Mouse (Mus musculus) myocyte (in vitro differentiated cells): ENCODE results near the gene Krt39. TPM values are rescaled to one million over a fixed set of nuclear protein-coding genes. Genes with fewer than 3 reads are reported as not detected.

Experiments
- H3K27me3 ChIP-seq: one replicate; pipeline ENCODE4 v1.6.1; 2011; ENCODE audit not compliant: control insufficient read depth, insufficient read depth, insufficient read length
- H3K36me3 ChIP-seq: one replicate; pipeline ENCODE4 v1.6.1; 2011; ENCODE audit not compliant: control insufficient read depth, insufficient read depth
- H3K4me2 ChIP-seq: one replicate; pipeline ENCODE4 v1.6.1; 2011; ENCODE audit warnings: low read depth, control low read depth
- H3K4me3 ChIP-seq: one replicate; pipeline ENCODE4 v1.5.1; 2011; ENCODE audit warnings: mild to moderate bottlenecking, control low read depth, moderate library complexity
- H3K79me2 ChIP-seq: one replicate; pipeline ENCODE4 v1.6.1; 2011; ENCODE audit not compliant: control insufficient read depth, insufficient read depth
- H3ac ChIP-seq: one replicate; pipeline ENCODE4 v1.6.1; 2011; ENCODE audit not compliant: control insufficient read depth, insufficient read length
- CEBPB ChIP-seq: IDR thresholded peaks from 2 replicates; pipeline ENCODE4 v1.6.1; 2011; ENCODE audit warnings: mild to moderate bottlenecking, moderate library complexity; ENCODE audit not compliant: poor library complexity, insufficient read depth, severe bottlenecking
- E2F4 ChIP-seq: IDR thresholded peaks from one replicate; pipeline ENCODE4 v1.6.1; 2011; ENCODE audit warnings: mild to moderate bottlenecking, control low read depth, moderate library complexity; ENCODE audit not compliant: insufficient read depth
- MAX ChIP-seq: IDR thresholded peaks from one replicate; pipeline ENCODE4 v1.6.1; 2011; ENCODE audit warnings: low read depth, mild to moderate bottlenecking, control low read depth
- MYOD1 ChIP-seq, 3 experiments: IDR thresholded peaks; one replicate each; pipeline ENCODE4 v1.6.1; 2011; ENCODE audit warnings: control low read depth in 2 of 3, low read depth in 2 of 3, mild to moderate bottlenecking in 2 of 3, moderate library complexity in 1 of 3; ENCODE audit not compliant: insufficient read length in 2 of 3, control insufficient read depth in 1 of 3
- MYOG ChIP-seq, 3 experiments: IDR thresholded peaks; one replicate each; pipeline ENCODE4 v1.6.1; 2011; ENCODE audit warnings: control low read depth in 2 of 3, low read depth in 2 of 3, mild to moderate bottlenecking in 2 of 3; ENCODE audit not compliant: insufficient read length in 2 of 3, control insufficient read depth in 1 of 3, insufficient read depth in 1 of 3
- POLR2A ChIP-seq: IDR thresholded peaks from one replicate; pipeline ENCODE4 v1.6.1; 2011; ENCODE audit warnings: low read depth, mild to moderate bottlenecking, control low read depth, moderate library complexity; ENCODE audit not compliant: insufficient read length
- POLR2AphosphoS2 ChIP-seq: IDR thresholded peaks from one replicate; pipeline ENCODE4 v1.6.1; 2011; ENCODE audit warnings: low read depth, control low read depth; ENCODE audit not compliant: insufficient read length
- REST ChIP-seq: IDR thresholded peaks from one replicate; pipeline ENCODE4 v1.6.1; 2011; ENCODE audit warnings: mild to moderate bottlenecking, control low read depth, moderate library complexity; ENCODE audit not compliant: insufficient read depth, insufficient read length
- SRF ChIP-seq: IDR thresholded peaks from one replicate; pipeline ENCODE4 v1.6.1; 2011; ENCODE audit warnings: low read depth; ENCODE audit not compliant: control insufficient read depth, insufficient read length
- TCF12 ChIP-seq: IDR thresholded peaks from one replicate; pipeline ENCODE4 v1.6.1; 2011; ENCODE audit warnings: mild to moderate bottlenecking, control low read depth; ENCODE audit not compliant: poor library complexity, insufficient read depth, severe bottlenecking
- TCF3 ChIP-seq: IDR thresholded peaks from one replicate; pipeline ENCODE4 v1.6.1; 2011; ENCODE audit warnings: low read depth, control low read depth; ENCODE audit not compliant: insufficient read length
- USF1 ChIP-seq: IDR thresholded peaks from one replicate; pipeline ENCODE4 v1.6.1; 2011; ENCODE audit warnings: low read depth, mild to moderate bottlenecking, control low read depth, moderate library complexity
- polyA plus RNA-seq: library from polyadenylated mRNA; unstranded; fragments of >200 nt; fragmentation: generic; extraction: Trizol; gene quantifications from one replicate; pipeline ENCODE4 v1.2.1, GENCODE M21; 2012; ENCODE audit warnings: missing spikeins

Gene Krt39
- polyA plus RNA-seq, 1 experiment, result not detected

DNA sequence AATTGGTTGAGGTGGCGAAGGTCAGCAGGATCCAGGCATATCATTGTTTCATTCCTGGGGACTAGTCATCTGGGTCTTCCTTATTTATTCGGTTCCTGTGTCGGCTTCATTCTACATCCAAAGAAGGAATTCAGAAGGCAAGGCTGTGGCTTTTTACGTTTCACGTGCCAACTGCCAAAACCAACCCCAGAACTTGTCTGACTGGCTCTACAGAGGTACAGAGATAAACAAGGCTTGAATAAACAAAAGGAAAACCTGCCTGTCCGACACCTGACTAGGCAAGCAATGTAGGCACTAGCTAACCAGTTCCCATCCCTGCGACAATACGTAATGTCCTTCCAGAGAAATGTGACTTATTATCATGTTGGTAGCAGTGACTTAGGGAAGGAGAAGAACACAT is 7.0 kb downstream of the Krt39 start:
- Histone ChIP-seq H3K79me2 (no peaks in the 10 kb centered on the region), H3K4me2 (no peak overlapping the region), H3K27me3 (no peaks in the 10 kb centered on the region), H3ac (no peak overlapping the region), H3K36me3 (no peaks in the 10 kb centered on the region), H3K4me3 (no peak overlapping the region)
- no peak for TF ChIP-seq TCF3
- TF ChIP-seq MYOG (IDR thresholded peaks at IDR 0.05; ENCODE audit: control insufficient read depth in 1 of 3, insufficient read depth in 1 of 3, insufficient read length in 2 of 3, low read depth in 2 of 3), result no peak
- no peak for TF ChIP-seq REST
- no peak for TF ChIP-seq USF1
- no peak for TF ChIP-seq MYOD1 (IDR thresholded peaks at IDR 0.05; ENCODE audit: control insufficient read depth in 1 of 3, insufficient read length in 2 of 3, low read depth in 2 of 3)
- no peak for TF ChIP-seq MAX
- TF ChIP-seq POLR2AphosphoS2, result no peak

DNA sequence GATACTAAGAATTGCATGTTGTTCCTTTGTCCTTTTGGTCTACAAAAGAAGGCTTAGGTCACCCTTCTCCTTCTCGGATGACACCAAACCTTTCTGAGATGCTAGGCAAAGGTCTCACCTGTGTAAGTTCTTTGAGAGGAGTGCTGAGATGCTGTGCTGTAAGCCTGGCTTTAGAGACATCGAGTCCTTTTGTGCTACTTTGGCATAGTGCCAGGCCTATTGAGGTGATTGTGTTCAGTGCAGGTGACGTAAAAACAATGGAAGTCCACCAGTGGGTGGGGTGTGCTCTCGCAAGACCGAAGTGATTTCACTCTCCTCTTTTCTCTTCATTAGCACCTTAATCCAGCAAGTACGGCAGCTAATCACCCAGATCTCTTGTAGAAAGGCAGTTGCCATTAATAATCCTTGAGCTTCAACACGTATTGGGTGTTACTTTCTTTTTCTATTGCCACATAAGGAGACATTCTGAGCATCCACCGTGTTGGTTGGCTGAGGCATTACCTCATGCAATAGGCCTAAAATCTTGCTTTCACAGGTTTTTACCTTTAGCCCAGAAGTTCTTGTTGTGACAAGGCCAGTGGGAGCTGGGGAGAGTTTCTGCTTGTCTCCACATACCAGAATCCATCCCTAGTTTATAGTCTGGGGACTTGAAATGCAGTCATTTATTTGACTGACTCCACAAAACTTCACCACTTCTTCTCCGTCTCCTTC is 20.9 kb downstream of the Krt39 start:
- Histone ChIP-seq H3K36me3 (no peaks in the 10 kb centered on the region), H3ac (no peak overlapping the region), H3K4me3 (no peak overlapping the region), H3K79me2 (no peaks in the 10 kb centered on the region), H3K27me3 (no peaks in the 10 kb centered on the region), H3K4me2 (no peak overlapping the region)
- TF ChIP-seq TCF12, result no peak
- no peak for TF ChIP-seq TCF3
- no peak for TF ChIP-seq POLR2A
- no peak for TF ChIP-seq SRF
- TF ChIP-seq MYOD1 (IDR thresholded peaks at IDR 0.05; ENCODE audit: control insufficient read depth in 1 of 3, insufficient read length in 2 of 3, low read depth in 2 of 3), result no peak

DNA sequence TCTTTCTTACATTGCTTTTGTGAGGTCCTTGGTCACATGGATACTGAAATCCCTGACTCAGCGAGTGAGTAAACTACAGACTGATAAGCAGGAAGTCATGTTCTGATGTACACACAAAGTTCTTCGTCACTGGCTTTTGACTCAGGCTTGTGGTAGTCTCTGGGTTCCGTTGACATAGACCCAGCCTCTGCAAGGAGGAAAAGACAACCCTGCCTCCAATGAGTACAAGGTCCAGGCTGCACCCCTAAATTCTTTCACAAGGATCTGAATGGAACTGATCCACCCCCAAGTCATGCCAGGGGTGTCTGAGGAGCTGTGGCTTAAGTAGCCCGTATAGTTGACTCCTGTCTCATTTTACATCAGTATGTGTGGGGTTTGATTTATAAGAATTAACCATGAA is 24.7 kb downstream of the Krt39 start:
- Histone ChIP-seq H3ac (no peak overlapping the region), H3K27me3 (no peaks in the 10 kb centered on the region), H3K79me2 (no peaks in the 10 kb centered on the region), H3K36me3 (no peaks in the 10 kb centered on the region), H3K4me3 (no peak overlapping the region), H3K4me2 (no peak overlapping the region)
- TF ChIP-seq TCF3 (no peak), CEBPB (no peak), USF1 (no peak), SRF (no peak), POLR2AphosphoS2 (no peak), POLR2A (no peak), MAX (no peak), MYOG (IDR thresholded peaks at IDR 0.05; ENCODE audit: control insufficient read depth in 1 of 3, insufficient read depth in 1 of 3, insufficient read length in 2 of 3, low read depth in 2 of 3) (no peak), MYOD1 (IDR thresholded peaks at IDR 0.05; ENCODE audit: control insufficient read depth in 1 of 3, insufficient read length in 2 of 3, low read depth in 2 of 3) (no peak), REST (no peak), E2F4 (no peak), TCF12 (no peak)

DNA sequence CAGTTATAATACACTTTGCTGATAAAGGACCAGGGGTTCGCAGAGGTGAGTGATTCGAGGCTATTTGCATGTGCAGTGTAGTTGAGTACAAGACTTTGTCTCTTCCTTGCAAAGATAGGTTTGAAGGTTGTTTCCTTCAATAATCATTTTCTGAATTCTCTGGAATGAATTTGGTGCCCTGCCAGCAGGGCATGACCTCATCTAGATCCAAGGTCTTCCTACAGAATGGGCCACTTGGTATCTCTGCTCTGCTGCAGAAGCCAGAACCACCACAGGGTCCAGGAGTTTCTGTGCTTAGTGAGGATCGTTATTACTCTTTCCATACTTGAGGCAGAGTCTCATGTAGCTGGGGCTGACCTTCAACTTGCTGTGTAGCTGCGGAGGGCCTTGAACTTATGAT is 26.4 kb downstream of the Krt39 start:
- H3K4me3 ChIP-seq, result no peak overlapping the region
- H3ac ChIP-seq, result no peak overlapping the region
- no peaks in the 10 kb centered on the region for H3K27me3 ChIP-seq
- TF ChIP-seq MYOD1 (IDR thresholded peaks at IDR 0.05; ENCODE audit: control insufficient read depth in 1 of 3, insufficient read length in 2 of 3, low read depth in 2 of 3) (no peak), TCF3 (no peak)
- H3K4me2 ChIP-seq, result no peak overlapping the region
- no peaks in the 10 kb centered on the region for H3K36me3 ChIP-seq
- no peaks in the 10 kb centered on the region for H3K79me2 ChIP-seq

DNA sequence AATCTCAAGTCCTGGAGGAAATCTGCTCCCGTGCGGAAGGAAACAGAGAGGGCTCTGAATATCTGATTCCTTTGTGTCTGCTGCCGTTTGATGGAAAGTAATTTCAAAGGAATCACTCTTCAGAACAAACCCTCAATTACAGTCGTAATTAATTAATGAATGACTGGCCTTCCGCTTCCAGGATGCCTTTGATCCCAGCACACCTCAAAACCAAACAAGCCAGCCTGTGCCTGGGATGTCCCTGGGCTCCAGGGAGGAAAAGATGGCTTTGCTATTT is 27.6 kb downstream of the Krt39 start:
- Histone ChIP-seq H3ac (no peak overlapping the region), H3K36me3 (no peaks in the 10 kb centered on the region), H3K79me2 (no peaks in the 10 kb centered on the region), H3K4me2 (no peak overlapping the region), H3K27me3 (no peaks in the 10 kb centered on the region), H3K4me3 (no peak overlapping the region)
- no peak for TF ChIP-seq POLR2AphosphoS2
- no peak for TF ChIP-seq USF1
- no peak for TF ChIP-seq SRF
- TF ChIP-seq TCF12, result no peak
- no peak for TF ChIP-seq E2F4
- TF ChIP-seq CEBPB, result no peak
